Mouse (Mus musculus): ENCODE results near the gene Nufip2. TPM values are rescaled to one million over a fixed set of nuclear protein-coding genes. Genes with fewer than 3 reads are reported as not detected.

Gene Nufip2
- polyA plus RNA-seq, 2 experiments, result 1.9 to 7.6 TPM

DNA sequence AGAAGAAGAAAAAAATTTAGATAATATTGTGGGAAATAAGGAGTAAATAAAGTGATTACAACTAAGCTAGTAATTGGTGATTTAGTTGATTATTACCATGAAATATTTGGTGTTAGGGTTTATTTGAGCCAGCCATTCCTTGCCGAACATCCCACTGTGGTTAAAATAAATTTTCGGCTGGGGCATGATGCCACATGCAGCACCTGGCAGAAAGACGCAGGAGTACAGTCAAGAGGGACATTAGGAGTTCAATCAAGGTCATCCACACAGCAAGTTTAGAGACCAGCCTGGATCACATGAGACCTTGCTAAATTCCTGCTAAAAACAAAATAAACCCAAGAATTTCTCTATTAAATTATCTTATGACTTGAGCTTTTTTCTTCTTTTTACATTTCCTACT, 23.1 kb downstream of the Nufip2 start:
- Histone ChIP-seq H3K9me3 (ENCODE audit: control insufficient read depth, low read length) (no peaks in the 10 kb centered on the region), H3K9ac (replicated peaks) (no peak overlapping the region), H3K4me3 (ENCODE audit: insufficient read depth in 1 of 2, low read depth in 2 of 2, low read length in 2 of 2) (no peak overlapping the region), H3K27ac (no peak overlapping the region), H3K4me1 (replicated peaks; ENCODE audit: control insufficient read depth in 2 of 2, insufficient read depth in 2 of 2, low read length in 1 of 2) (no peaks in the 10 kb centered on the region), H3K4me2 (ENCODE audit: low read depth) (no peak overlapping the region), H3K27me3 (ENCODE audit: control insufficient read depth, insufficient read depth, low read length) (no peaks in the 10 kb centered on the region), H3K36me3 (replicated peaks; ENCODE audit: control insufficient read depth, insufficient read depth, low read depth) (peaks cover 30% of the 10 kb centered on the region)
- TF ChIP-seq CTCF (IDR thresholded peaks at IDR 0.05; ENCODE audit: low read depth) (no peak), EP300 (IDR thresholded peaks at IDR 0.05; ENCODE audit: low read depth) (no peak)
- DNase-seq (ENCODE audit: low read depth in 3 of 3, low spot score in 3 of 3), result no peak
- ATAC-seq (ENCODE audit: insufficient read depth), result no peak
- 72% methylated on average over 3 of the region's 3 CpGs for WGBS (ENCODE audit: insufficient replicate concordance)

DNA sequence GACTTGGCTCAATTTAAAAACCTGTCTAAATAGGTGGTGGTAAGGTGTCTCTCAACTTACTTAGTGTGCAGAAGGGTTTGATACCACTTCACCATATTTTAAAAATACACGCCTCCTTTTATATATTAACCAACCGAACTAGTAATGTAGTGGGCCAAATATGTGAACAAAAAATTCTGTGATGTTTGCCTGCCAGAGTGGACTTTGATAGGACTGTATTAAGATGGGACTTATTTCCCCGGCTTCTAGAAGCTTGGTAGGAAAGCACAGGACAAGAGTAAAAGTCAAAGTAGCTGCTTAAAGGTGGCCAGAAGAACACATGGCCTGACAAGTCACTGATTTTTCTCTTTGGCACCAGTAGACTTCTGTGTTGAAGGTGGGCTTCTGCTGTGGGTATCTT, 27.8 kb downstream of the Nufip2 start:
- ATAC-seq (ENCODE audit: insufficient read depth), result no peak
- 87% methylated on average over 3 of the region's 3 CpGs for WGBS (ENCODE audit: insufficient replicate concordance)
- H3K27me3 ChIP-seq (ENCODE audit: control insufficient read depth, insufficient read depth, low read length), result no peaks in the 10 kb centered on the region
- H3K9me3 ChIP-seq (ENCODE audit: control insufficient read depth, low read length), result no peaks in the 10 kb centered on the region
- no peak overlapping the region for H3K27ac ChIP-seq
- no peak overlapping the region for H3K4me2 ChIP-seq (ENCODE audit: low read depth)
- H3K9ac ChIP-seq (replicated peaks), result no peak overlapping the region
- no peak overlapping the region for H3K4me3 ChIP-seq (ENCODE audit: insufficient read depth in 1 of 2, low read depth in 2 of 2, low read length in 2 of 2)
- no peak for DNase-seq (ENCODE audit: low read depth in 3 of 3, low spot score in 3 of 3)
- TF ChIP-seq CTCF (IDR thresholded peaks at IDR 0.05; ENCODE audit: low read depth), result no peak
- H3K36me3 ChIP-seq (replicated peaks; ENCODE audit: control insufficient read depth, insufficient read depth, low read depth), result peaks cover 17% of the 10 kb centered on the region
- no peaks in the 10 kb centered on the region for H3K4me1 ChIP-seq (replicated peaks; ENCODE audit: control insufficient read depth in 2 of 2, insufficient read depth in 2 of 2, low read length in 1 of 2)

DNA sequence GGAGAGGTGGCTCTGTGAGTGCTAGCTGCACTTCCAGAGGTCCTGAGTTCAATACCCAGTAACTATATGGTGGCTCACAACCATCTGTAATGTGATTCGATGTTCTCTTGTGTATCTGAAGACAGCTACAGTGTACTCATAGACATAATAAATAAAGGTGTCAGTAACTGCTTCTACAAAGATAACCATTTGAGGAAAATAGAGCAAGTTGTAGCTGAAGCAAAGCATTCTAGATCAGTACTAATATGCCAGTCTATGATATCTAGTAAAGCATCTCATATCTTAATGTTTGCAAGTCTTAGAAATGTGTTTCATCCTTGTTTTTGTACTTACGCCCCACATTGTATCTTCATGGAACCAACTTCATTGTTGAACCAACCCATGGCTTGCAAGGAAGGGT, 33.1 kb downstream of the Nufip2 start:
- Histone ChIP-seq H3K4me3 (ENCODE audit: insufficient read depth in 1 of 2, low read depth in 2 of 2, low read length in 2 of 2) (no peak overlapping the region), H3K4me1 (replicated peaks; ENCODE audit: control insufficient read depth in 2 of 2, insufficient read depth in 2 of 2, low read length in 1 of 2) (no peaks in the 10 kb centered on the region), H3K36me3 (replicated peaks; ENCODE audit: control insufficient read depth, insufficient read depth, low read depth) (peaks cover 2% of the 10 kb centered on the region), H3K9ac (replicated peaks) (no peak overlapping the region), H3K9me3 (ENCODE audit: control insufficient read depth, low read length) (no peaks in the 10 kb centered on the region), H3K27me3 (ENCODE audit: control insufficient read depth, insufficient read depth, low read length) (no peaks in the 10 kb centered on the region), H3K4me2 (ENCODE audit: low read depth) (no peak overlapping the region), H3K27ac (no peak overlapping the region)
- DNase-seq (ENCODE audit: low read depth in 3 of 3, low spot score in 3 of 3), result no peak
- 80% methylated on average over 2 of the region's 2 CpGs for WGBS (ENCODE audit: insufficient replicate concordance)
- no peak for ATAC-seq (ENCODE audit: insufficient read depth)
- TF ChIP-seq EP300 (IDR thresholded peaks at IDR 0.05; ENCODE audit: low read depth) (no peak), CTCF (IDR thresholded peaks at IDR 0.05; ENCODE audit: low read depth) (no peak)

DNA sequence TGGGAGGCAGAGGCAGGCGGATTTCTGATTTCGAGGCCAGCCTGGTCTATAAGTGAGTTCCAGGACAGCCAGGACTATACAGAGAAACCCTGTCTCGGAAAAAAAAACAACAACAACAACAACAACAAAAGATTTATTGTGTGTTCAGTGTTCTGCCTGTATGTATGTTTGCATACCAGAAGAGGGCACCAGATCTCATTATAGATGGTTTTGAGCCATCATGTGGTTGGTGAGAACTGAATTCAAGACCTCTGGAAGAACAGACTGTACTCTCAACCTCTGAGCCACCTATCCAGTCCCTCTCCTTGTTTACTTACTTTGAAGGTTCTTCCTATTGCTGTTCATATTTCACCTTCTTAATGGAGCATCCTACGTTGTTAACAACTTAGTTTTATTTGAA, 35.4 kb downstream of the Nufip2 start:
- Histone ChIP-seq H3K9ac (replicated peaks) (no peak overlapping the region), H3K36me3 (replicated peaks; ENCODE audit: control insufficient read depth, insufficient read depth, low read depth) (no peaks in the 10 kb centered on the region), H3K4me1 (replicated peaks; ENCODE audit: control insufficient read depth in 2 of 2, insufficient read depth in 2 of 2, low read length in 1 of 2) (no peaks in the 10 kb centered on the region), H3K4me3 (ENCODE audit: insufficient read depth in 1 of 2, low read depth in 2 of 2, low read length in 2 of 2) (no peak overlapping the region), H3K4me2 (ENCODE audit: low read depth) (no peak overlapping the region), H3K27me3 (ENCODE audit: control insufficient read depth, insufficient read depth, low read length) (no peaks in the 10 kb centered on the region), H3K27ac (no peak overlapping the region), H3K9me3 (ENCODE audit: control insufficient read depth, low read length) (no peaks in the 10 kb centered on the region)
- 69% methylated on average over 4 of the region's 4 CpGs for WGBS (ENCODE audit: insufficient replicate concordance)
- ATAC-seq (ENCODE audit: insufficient read depth), result no peak
- no peak for DNase-seq (ENCODE audit: low read depth in 3 of 3, low spot score in 3 of 3)
- TF ChIP-seq CTCF (IDR thresholded peaks at IDR 0.05; ENCODE audit: low read depth) (peak; percentile 33; the same call in 1 of the 2 replicates), EP300 (IDR thresholded peaks at IDR 0.05; ENCODE audit: low read depth) (no peak)

DNA sequence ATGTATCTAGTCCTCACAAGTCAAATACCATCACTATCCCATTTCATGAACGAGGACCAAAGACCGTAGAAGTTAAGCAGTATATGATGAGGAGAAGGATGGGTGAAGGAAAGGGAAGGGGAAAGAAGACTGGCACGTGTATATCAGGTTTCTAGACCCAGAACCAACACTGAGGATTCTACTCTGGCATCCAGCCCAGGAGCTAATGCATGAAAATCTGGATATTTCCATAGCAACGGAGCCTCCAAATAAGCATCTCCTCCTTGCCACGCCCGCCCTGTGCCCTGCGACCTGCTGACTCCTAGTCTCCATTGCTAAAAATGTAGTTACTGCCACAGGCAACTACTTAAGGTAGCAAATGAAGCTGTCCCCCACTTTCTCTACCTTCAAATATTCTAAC, 38.8 kb downstream of the Nufip2 start:
- Histone ChIP-seq H3K36me3 (replicated peaks; ENCODE audit: control insufficient read depth, insufficient read depth, low read depth) (no peaks in the 10 kb centered on the region), H3K27ac (no peak overlapping the region), H3K27me3 (ENCODE audit: control insufficient read depth, insufficient read depth, low read length) (no peaks in the 10 kb centered on the region), H3K4me1 (replicated peaks; ENCODE audit: control insufficient read depth in 2 of 2, insufficient read depth in 2 of 2, low read length in 1 of 2) (no peaks in the 10 kb centered on the region), H3K9ac (replicated peaks) (no peak overlapping the region), H3K4me2 (ENCODE audit: low read depth) (no peak overlapping the region), H3K9me3 (ENCODE audit: control insufficient read depth, low read length) (no peaks in the 10 kb centered on the region), H3K4me3 (ENCODE audit: insufficient read depth in 1 of 2, low read depth in 2 of 2, low read length in 2 of 2) (no peak overlapping the region)
- TF ChIP-seq EP300 (IDR thresholded peaks at IDR 0.05; ENCODE audit: low read depth) (no peak), CTCF (IDR thresholded peaks at IDR 0.05; ENCODE audit: low read depth) (no peak)
- ATAC-seq (ENCODE audit: insufficient read depth) (no peak), DNase-seq (ENCODE audit: low read depth in 3 of 3, low spot score in 3 of 3) (no peak)
- WGBS (ENCODE audit: insufficient replicate concordance), result 73% methylated on average over 7 of the region's 7 CpGs

Data from liver, embryonic 14.5 days (tissue).